Mouse (Mus musculus) hindbrain, embryonic 16.5 days (tissue): ENCODE measurements at regions not wholly inside any gene's neighbourhood (a gene's known extent, or its start where the extent isn't known, plus 50 kb on each side); places are given as distances from the start of the nearest gene placed in this dataset.

Experiments
- ATAC-seq: fragments of 200-750 bp; cut with Nextera tagmentation; 2 replicates; pipeline ENCODE4 v1.8.0; 2017; ENCODE audit warnings: moderate TSS enrichment, moderate library complexity
- H3K27ac ChIP-seq: fragments of 300-500 bp; sonication (generic); 2 replicates; pipeline ENCODE4 v1.5.1; 2014; ENCODE audit warnings: low read depth, mild to moderate bottlenecking, control low read depth, low read length, moderate library complexity
- H3K27me3 ChIP-seq: fragments of 300-500 bp; sonication (generic); replicated peaks from 2 replicates; pipeline ENCODE4 v1.6.1; 2014; ENCODE audit warnings: low read length; ENCODE audit not compliant: control insufficient read depth, insufficient read depth
- H3K36me3 ChIP-seq: fragments of 300-500 bp; sonication (generic); 2 replicates; pipeline ENCODE4 v1.6.1; 2014; ENCODE audit warnings: mild to moderate bottlenecking, low read length, moderate library complexity, mixed read lengths; ENCODE audit not compliant: control insufficient read depth, insufficient read depth
- H3K4me1 ChIP-seq: fragments of 300-500 bp; sonication (generic); 2 replicates; pipeline ENCODE4 v1.6.1; 2014; ENCODE audit warnings: low read depth, low read length; ENCODE audit not compliant: control insufficient read depth, insufficient read depth
- H3K4me2 ChIP-seq: fragments of 300-500 bp; sonication (generic); 2 replicates; pipeline ENCODE4 v1.6.1; 2014; ENCODE audit warnings: mild to moderate bottlenecking, low read length, control low read depth, moderate library complexity
- H3K4me3 ChIP-seq: fragments of 300-500 bp; sonication (generic); 2 replicates; pipeline ENCODE4 v1.5.1; 2014; ENCODE audit warnings: mild to moderate bottlenecking, low read length, control low read depth, moderate library complexity
- H3K9ac ChIP-seq: fragments of 300-500 bp; sonication (generic); 2 replicates; pipeline ENCODE4 v1.6.1; 2014; ENCODE audit warnings: low read depth, mild to moderate bottlenecking, control low read depth, low read length, moderate library complexity
- H3K9me3 ChIP-seq: fragments of 300-500 bp; sonication (generic); 2 replicates; pipeline ENCODE4 v1.6.1; 2014; ENCODE audit warnings: mild to moderate bottlenecking, low read length, moderate library complexity; ENCODE audit not compliant: control insufficient read depth
- WGBS: fragments of 180-500 bp; shearing (Covaris S2); extraction: QIAGEN DNeasy Blood & Tissue Kit; methylation state at CpG from one replicate; pipeline ENCODE4 v1.1.7; 2014; 5-methylcytosine and 5-hydroxymethylcytosine counted together

DNA sequence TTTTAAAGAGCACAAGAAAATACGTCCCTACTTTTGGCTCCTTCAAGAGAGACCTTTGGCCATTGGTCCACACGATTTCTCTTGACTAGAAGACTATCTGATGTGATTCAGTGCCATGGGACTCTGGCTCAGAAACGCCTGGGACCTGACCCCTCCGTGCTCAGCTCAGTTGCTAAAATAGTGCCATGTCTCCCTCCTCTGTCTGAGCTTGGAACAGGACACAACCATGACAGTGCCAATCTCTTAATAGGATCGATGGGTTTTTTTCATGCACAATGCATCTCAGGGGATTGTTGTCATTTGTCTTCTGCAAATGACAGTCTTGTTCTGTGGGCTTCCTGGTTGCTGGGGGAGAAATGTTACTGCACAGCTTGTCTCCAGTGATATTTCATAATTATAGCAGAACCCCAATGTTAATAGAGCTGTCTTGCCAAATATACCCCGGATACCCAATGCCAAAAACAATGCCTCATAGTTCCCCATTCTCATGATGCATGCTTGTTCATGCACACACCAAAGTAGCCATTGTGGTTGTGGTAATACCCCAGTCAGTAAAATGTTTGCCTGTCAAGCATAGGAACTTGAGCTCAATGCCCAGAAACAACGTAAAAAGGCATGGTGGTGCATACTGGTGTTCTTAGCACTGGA lies 216.7 kb upstream of the Ercc4 start:
- no peaks in the 10 kb centered on the region for H3K9me3 ChIP-seq
- no peak overlapping the region for H3K27ac ChIP-seq
- H3K9ac ChIP-seq = no peak overlapping the region
- no peaks in the 10 kb centered on the region for H3K36me3 ChIP-seq
- peak; percentile 40; the same call in 1 of the 2 replicates for ATAC-seq
- no peak overlapping the region for H3K4me3 ChIP-seq
- H3K4me2 ChIP-seq = no peak overlapping the region
- no peaks in the 10 kb centered on the region for H3K27me3 ChIP-seq
- H3K4me1 ChIP-seq = no peaks in the 10 kb centered on the region
- 67% methylated on average over 7 of the region's 7 CpGs for WGBS

DNA sequence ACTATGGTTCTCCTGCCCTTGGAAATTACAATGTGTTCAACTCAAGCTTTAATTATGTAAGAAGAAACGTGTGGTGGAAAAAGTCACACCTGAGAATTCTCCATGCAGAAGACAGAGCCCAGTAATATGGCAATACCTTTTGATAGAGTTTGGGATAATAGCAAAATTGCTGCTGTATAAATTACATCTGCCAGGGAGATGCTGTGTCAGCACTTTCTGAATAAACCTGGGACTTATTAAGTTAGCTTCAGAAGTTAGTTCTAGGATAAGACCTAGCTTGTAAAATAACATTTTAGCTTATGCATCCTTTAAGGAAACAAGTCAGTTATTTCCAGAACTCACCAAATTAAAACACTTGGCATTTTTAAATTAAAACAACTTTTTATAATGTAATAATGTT lies 212.2 kb upstream of the Ercc4 start:
- peaks cover 6% of the 10 kb centered on the region for H3K9me3 ChIP-seq
- whole genome bisulfite sequencing = 65% methylated on average over 1 of the region's 1 CpGs
- H3K27me3 ChIP-seq = no peaks in the 10 kb centered on the region
- H3K36me3 ChIP-seq = no peaks in the 10 kb centered on the region
- ATAC-seq = no peak
- no peak overlapping the region for H3K27ac ChIP-seq
- H3K4me2 ChIP-seq = no peak overlapping the region
- 0 out of 2 replicates have a peak, but pooled peaks cover 5% of the 10 kb centered on the region for H3K4me1 ChIP-seq
- no peak overlapping the region for H3K4me3 ChIP-seq
- no peak overlapping the region for H3K9ac ChIP-seq

DNA sequence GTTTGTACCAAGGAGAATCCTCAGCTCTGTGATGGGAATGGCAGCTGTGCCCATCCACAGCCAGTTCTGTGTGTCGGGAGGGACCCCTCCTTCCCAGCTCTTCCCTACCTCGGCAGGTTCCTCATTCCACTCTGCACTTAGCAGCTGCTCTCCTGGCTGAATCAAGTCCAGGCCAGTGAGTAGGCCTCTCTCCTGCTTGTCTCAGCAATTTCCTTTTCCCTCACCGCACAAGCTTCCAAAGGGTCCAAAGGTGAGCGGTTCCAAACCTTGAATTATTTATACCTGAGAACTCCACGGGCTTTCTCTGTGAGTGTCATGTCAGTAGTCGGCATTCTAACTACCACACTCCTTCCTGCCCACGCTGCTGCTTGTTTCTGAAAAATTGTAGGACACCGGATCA lies 208.8 kb upstream of the Ercc4 start:
- no peak for ATAC-seq
- H3K9me3 ChIP-seq = peaks cover 6% of the 10 kb centered on the region
- WGBS = 68% methylated on average over 8 of the region's 8 CpGs

DNA sequence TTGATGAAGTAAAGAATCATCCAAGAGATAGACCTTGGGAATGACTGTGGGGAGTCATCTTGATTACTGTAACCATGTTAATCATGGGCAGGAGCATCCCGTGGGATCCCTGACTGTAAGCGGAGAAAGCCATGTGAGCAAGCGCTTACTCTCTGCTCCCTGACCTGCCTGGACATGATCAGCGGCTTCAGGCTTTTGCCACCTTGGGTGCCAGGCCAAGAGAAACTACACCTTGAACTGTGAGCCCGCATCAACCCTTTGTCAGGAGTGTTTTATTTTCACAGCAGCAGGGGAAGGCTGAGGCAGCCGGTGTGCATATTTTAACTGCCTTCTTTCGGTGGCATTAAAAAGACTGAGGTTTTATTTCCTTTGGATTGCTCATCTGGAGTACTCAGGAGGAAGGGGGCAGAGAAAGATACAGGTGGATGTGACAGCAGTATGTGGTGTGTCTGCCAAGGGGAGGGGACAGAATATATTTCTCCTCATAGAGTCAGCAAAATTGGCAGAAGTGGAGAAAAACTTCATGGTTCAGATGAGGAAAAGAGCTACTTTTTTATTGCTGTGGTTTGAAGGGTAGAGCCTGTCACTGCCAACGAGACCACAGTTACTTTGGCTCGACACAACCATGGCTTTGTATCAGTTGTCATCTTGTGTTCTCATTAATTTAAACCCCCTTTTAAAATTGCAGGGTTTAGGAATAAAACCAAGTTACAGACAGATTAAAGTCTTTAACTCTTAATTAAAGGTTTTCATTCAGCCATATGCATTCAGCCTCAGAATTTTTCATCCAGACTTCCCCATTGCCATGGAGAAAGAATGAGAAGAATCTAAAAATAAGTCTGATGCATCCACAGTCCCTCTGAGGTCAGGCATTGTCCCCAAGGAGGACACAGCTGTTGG lies 208.1 kb upstream of the Ercc4 start:
- H3K4me2 ChIP-seq = no peak overlapping the region
- H3K27ac ChIP-seq = peak overlapping the region; percentile 9; the same call in 1 of the 2 replicates
- WGBS = 42% methylated on average over 9 of the region's 9 CpGs
- H3K9ac ChIP-seq = no peak overlapping the region
- 0 out of 2 replicates have a peak, but pooled peaks cover 5% of the 10 kb centered on the region for H3K4me1 ChIP-seq
- H3K27me3 ChIP-seq = no peaks in the 10 kb centered on the region
- ATAC-seq = peak; percentile 72
- no peaks in the 10 kb centered on the region for H3K36me3 ChIP-seq
- H3K9me3 ChIP-seq = peaks cover 6% of the 10 kb centered on the region
- H3K4me3 ChIP-seq = no peak overlapping the region

More for the DNA sequence above, 208.8 kb upstream of the Ercc4 start:
- Histone ChIP-seq H3K4me3 (no peak overlapping the region), H3K36me3 (no peaks in the 10 kb centered on the region), H3K4me2 (no peak overlapping the region), H3K27me3 (no peaks in the 10 kb centered on the region), H3K27ac (peak overlapping the region; percentile 9; the same call in 1 of the 2 replicates), H3K9ac (no peak overlapping the region), H3K4me1 (0 out of 2 replicates have a peak, but pooled peaks cover 5% of the 10 kb centered on the region)

DNA sequence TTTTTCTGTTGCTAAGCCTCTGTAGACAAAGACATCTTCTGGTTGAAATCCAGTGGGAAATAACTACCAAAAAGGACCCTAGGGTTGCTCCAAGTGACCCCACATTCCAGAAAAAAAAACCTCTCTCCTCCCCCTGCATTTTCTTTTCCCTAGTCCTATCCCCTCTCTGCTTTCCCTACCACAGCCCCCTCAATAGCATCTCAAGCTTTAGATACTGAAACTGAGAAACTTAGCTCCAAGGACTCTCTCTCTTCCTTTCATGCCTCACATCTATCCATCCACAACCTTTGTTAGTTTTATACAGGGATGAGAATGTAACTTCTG lies 207.5 kb upstream of the Ercc4 start:
- no peaks in the 10 kb centered on the region for H3K36me3 ChIP-seq
- no peak overlapping the region for H3K4me3 ChIP-seq
- H3K4me1 ChIP-seq = 0 out of 2 replicates have a peak, but pooled peaks cover 5% of the 10 kb centered on the region
- no peak overlapping the region for H3K4me2 ChIP-seq
- no peaks in the 10 kb centered on the region for H3K27me3 ChIP-seq
- no peak overlapping the region for H3K27ac ChIP-seq
- peaks cover 6% of the 10 kb centered on the region for H3K9me3 ChIP-seq
- 0 out of 2 replicates have a peak, but pooled peaks have one; percentile 34 for ATAC-seq
- no peak overlapping the region for H3K9ac ChIP-seq

DNA sequence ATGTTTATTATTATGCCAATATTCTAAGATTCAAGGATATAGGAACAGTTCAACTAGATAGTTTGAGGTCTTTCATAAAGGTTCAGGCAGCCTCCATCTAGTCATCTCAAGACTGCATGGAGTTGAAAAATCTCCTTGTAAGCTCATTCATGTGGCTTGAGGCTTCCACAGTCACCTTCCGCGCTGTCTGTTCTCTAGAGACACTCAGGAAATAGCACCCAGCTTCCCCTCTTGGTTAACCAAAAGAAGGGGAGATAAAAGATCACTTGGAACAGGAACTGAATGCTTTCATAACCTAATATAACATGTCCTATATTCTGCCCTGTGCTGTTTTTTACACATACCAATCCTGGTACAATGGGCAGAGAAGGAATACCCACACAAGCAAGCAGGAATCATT lies 206.3 kb upstream of the Ercc4 start:
- ATAC-seq = no peak
- 94% methylated on average over 2 of the region's 2 CpGs for WGBS
- 0 out of 2 replicates have a peak, but pooled peaks cover 5% of the 10 kb centered on the region for H3K4me1 ChIP-seq
- H3K4me3 ChIP-seq = no peak overlapping the region
- H3K27me3 ChIP-seq = no peaks in the 10 kb centered on the region
- H3K36me3 ChIP-seq = no peaks in the 10 kb centered on the region
- H3K9ac ChIP-seq = no peak overlapping the region
- peaks cover 6% of the 10 kb centered on the region for H3K9me3 ChIP-seq
- H3K27ac ChIP-seq = no peak overlapping the region
- H3K4me2 ChIP-seq = no peak overlapping the region

DNA sequence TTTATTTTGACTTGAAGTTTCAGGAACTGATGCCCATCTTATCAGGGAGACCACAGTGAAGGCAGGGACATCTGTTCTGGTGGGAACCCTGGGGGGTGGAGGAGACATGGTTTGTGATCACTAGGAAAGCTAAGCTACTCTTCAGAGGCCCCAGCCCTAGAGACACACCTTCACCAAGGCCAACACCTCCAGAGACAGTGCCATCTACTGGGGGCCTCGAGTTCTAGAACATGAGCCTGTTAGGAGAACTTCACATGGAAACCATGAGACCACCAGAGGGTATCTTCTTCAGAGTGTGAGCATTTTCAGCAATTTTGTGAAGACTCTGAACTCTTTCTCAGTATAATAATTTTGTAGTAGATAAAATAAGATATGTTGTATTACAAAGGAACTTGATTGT lies 204.5 kb upstream of the Ercc4 start:
- ATAC-seq = no peak
- Histone ChIP-seq H3K27me3 (no peaks in the 10 kb centered on the region), H3K4me2 (no peak overlapping the region), H3K9me3 (no peaks in the 10 kb centered on the region), H3K4me1 (0 out of 2 replicates have a peak, but pooled peaks cover 5% of the 10 kb centered on the region), H3K4me3 (no peak overlapping the region), H3K9ac (no peak overlapping the region), H3K27ac (no peak overlapping the region), H3K36me3 (no peaks in the 10 kb centered on the region)
- WGBS = 69% methylated on average over 1 of the region's 1 CpGs

DNA sequence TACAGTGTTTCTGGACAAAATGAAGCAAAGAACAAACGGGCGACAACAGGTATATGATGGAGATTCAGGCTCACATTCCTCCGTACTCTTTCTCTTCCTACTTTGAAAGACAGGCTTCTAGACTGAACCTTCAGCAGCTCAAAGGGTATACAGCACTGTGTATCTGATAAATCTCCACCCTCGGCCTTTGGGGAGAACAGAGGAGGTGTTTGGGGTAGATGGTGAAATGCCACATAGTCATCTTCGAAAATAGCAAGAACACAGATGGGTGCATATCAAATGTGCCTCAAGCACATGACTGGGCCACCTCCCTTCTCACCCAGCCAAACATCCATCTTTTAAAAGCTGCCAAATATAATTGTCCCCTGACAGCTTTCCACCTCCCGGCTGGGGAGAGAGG lies 184.8 kb upstream of the Ercc4 start:
- Histone ChIP-seq H3K9me3 (no peaks in the 10 kb centered on the region), H3K4me1 (no peaks in the 10 kb centered on the region), H3K4me3 (no peak overlapping the region), H3K27ac (no peak overlapping the region), H3K9ac (no peak overlapping the region), H3K27me3 (no peaks in the 10 kb centered on the region), H3K4me2 (no peak overlapping the region), H3K36me3 (no peaks in the 10 kb centered on the region)
- ATAC-seq = no peak
- 95% methylated on average over 6 of the region's 6 CpGs for WGBS

DNA sequence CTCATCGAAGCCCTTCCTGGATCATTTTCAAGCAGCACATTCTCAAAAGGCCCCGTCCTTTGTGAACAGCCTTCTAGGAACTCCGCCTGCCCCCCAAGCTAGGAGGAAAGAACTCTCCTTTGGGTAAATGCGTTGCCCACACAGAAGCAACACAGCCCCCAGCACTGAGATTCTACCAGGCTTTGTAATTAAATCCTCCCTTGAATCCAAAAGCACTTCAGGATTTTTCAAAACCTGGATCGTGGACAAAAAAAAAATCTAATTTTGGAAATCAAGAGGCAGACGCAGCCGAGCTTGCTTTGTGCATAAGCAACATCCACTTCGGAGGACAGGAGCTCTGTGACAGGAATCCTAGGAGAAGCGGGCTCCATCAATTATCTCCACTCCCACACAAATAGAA lies 183.6 kb upstream of the Ercc4 start:
- no peak overlapping the region for H3K4me3 ChIP-seq
- H3K9me3 ChIP-seq = no peaks in the 10 kb centered on the region
- 79% methylated on average over 9 of the region's 9 CpGs for WGBS
- no peak for ATAC-seq
- H3K4me2 ChIP-seq = no peak overlapping the region
- no peaks in the 10 kb centered on the region for H3K4me1 ChIP-seq
- no peaks in the 10 kb centered on the region for H3K27me3 ChIP-seq
- H3K9ac ChIP-seq = no peak overlapping the region
- H3K36me3 ChIP-seq = no peaks in the 10 kb centered on the region
- no peak overlapping the region for H3K27ac ChIP-seq
